Mouse (Mus musculus) lung, embryonic 15.5 days (tissue): ENCODE data around the gene Stac3. TPM values are rescaled to one million over a fixed set of nuclear protein-coding genes. Genes with fewer than 3 reads are reported as not detected.

Experiments used
- ATAC-seq: fragments of 200-750 bp; cut with Nextera tagmentation; 2 replicates; pipeline ENCODE4 v1.8.0; 2017; ENCODE audit warnings: moderate number of reproducible peaks, borderline replicate concordance; ENCODE audit not compliant: low FRiP score, low TSS enrichment; ENCODE audit errors: extremely low read depth
- H3K27ac ChIP-seq: fragments of 300-500 bp; sonication (generic); 2 replicates; pipeline ENCODE4 v1.5.1; 2015; ENCODE audit warnings: moderate library complexity, mild to moderate bottlenecking, inconsistent platforms
- H3K27me3 ChIP-seq: fragments of 300-500 bp; sonication (generic); 2 replicates; pipeline ENCODE4 v1.6.1; 2015; ENCODE audit warnings: inconsistent platforms
- H3K36me3 ChIP-seq: fragments of 300-500 bp; sonication (generic); 2 replicates; pipeline ENCODE4 v1.6.1; 2015; ENCODE audit warnings: inconsistent platforms
- H3K4me1 ChIP-seq: fragments of 300-500 bp; sonication (generic); 2 replicates; pipeline ENCODE4 v1.6.1; 2015; ENCODE audit warnings: inconsistent platforms
- H3K4me2 ChIP-seq: fragments of 300-500 bp; sonication (generic); 2 replicates; pipeline ENCODE4 v1.6.1; 2015; ENCODE audit warnings: inconsistent platforms, mild to moderate bottlenecking, moderate library complexity
- H3K4me3 ChIP-seq: fragments of 300-500 bp; sonication (generic); 2 replicates; pipeline ENCODE4 v1.5.1; 2015; ENCODE audit warnings: mild to moderate bottlenecking, inconsistent platforms
- H3K9ac ChIP-seq: fragments of 300-500 bp; sonication (generic); 2 replicates; pipeline ENCODE4 v1.6.1; 2015; ENCODE audit warnings: inconsistent platforms
- H3K9me3 ChIP-seq: fragments of 300-500 bp; sonication (generic); 2 replicates; pipeline ENCODE4 v1.6.1; 2016; ENCODE audit warnings: inconsistent platforms
- WGBS: fragments of 180-500 bp; shearing (Covaris S2); methylation state at CpG from one replicate; pipeline ENCODE4 v1.1.7; 2015; 5-methylcytosine and 5-hydroxymethylcytosine counted together
- polyA plus RNA-seq: library from polyadenylated mRNA; unstranded; fragments of >200 nt; fragmentation: Nextera tagmentation; extraction: Ambion mirVana; gene quantifications from 2 replicates; pipeline ENCODE4 v1.2.1, GENCODE M21; 2015

Gene Stac3
- polyA plus RNA-seq, 1 experiment from 2014 or later: 0.64 TPM

- H3K4me1 ChIP-seq: peaks cover 56% of the 10 kb centered on the region
- no peak overlapping the region for H3K9ac ChIP-seq
- H3K27me3 ChIP-seq: peaks cover 36% of the 10 kb centered on the region
- no peaks in the 10 kb centered on the region for H3K9me3 ChIP-seq
- no peak overlapping the region for H3K4me2 ChIP-seq
- peaks cover 35% of the 10 kb centered on the region for H3K36me3 ChIP-seq
- no peak for ATAC-seq
- no peak overlapping the region for H3K27ac ChIP-seq
- whole genome bisulfite sequencing: 90% methylated on average over 22 of the region's 22 CpGs
- no peak overlapping the region for H3K4me3 ChIP-seq
These were observed 16.5 kb downstream of the Stac3 start for GRCm38 (mm10) chr10:127517941-127518340.

- Histone ChIP-seq H3K4me3 (no peak overlapping the region), H3K4me1 (peaks cover 43% of the 10 kb centered on the region), H3K27me3 (peaks cover 36% of the 10 kb centered on the region), H3K9me3 (no peaks in the 10 kb centered on the region), H3K4me2 (no peak overlapping the region), H3K36me3 (peaks cover 35% of the 10 kb centered on the region), H3K9ac (no peak overlapping the region), H3K27ac (no peak overlapping the region)
- ATAC-seq: no peak
- 95% methylated on average over 26 of the region's 26 CpGs for WGBS
These were observed 17.7 kb downstream of the Stac3 start for GRCm38 (mm10) chr10:127519041-127519701.

- Histone ChIP-seq H3K36me3 (peaks cover 35% of the 10 kb centered on the region), H3K4me1 (peaks cover 34% of the 10 kb centered on the region), H3K4me3 (no peak overlapping the region), H3K9me3 (no peaks in the 10 kb centered on the region), H3K4me2 (no peak overlapping the region), H3K27ac (no peak overlapping the region), H3K27me3 (peaks cover 36% of the 10 kb centered on the region), H3K9ac (no peak overlapping the region)
- no peak for ATAC-seq
- 93% methylated on average over 37 of the region's 37 CpGs for WGBS
These were observed 18.6 kb downstream of the Stac3 start for GRCm38 (mm10) chr10:127519903-127520713.

DNA sequence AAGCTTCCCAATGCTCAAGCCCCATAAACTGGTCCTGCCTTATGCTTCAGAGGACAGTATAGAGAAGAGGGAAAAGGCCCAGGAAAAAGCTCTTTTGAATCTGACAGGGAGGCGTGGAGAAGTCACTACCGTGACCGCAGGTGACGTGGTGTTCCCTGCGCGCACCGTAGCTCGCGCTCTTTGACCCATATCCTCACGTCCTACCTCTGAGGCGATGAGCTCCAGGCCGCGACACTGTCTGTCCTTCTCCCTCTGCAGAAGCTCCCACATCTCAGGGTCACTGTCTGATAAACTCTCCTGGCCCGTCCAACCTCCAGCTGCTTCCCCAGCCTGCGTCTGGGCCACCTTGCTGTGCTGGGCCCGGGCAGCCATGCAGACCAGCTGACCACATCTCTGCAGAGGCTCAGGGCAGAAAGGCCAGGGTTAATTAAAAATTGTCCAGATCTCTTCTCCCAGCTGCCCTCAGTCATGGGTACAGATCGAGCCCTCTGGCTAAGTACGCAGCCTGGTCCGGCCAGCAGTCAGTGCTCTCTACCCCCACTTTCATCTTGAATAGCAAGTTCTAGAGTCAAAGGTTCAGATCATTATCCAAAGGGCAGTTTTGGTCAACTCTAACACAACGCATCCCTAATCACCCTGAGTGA is 19.4 kb downstream of the Stac3 start:
- H3K27ac ChIP-seq: no peak overlapping the region
- peaks cover 36% of the 10 kb centered on the region for H3K27me3 ChIP-seq
- 76% methylated on average over 20 of the region's 20 CpGs for WGBS
- peak overlapping the region; percentile 91 for H3K4me2 ChIP-seq
- H3K9me3 ChIP-seq: no peaks in the 10 kb centered on the region
- H3K9ac ChIP-seq: no peak overlapping the region
- peaks cover 35% of the 10 kb centered on the region for H3K36me3 ChIP-seq
- no peak for ATAC-seq
- H3K4me3 ChIP-seq: peak overlapping the region; percentile 66
- H3K4me1 ChIP-seq: peaks cover 34% of the 10 kb centered on the region

GRCm38 (mm10) chr10:127521611-127522080 is 20.2 kb downstream of the Stac3 start:
- no peaks in the 10 kb centered on the region for H3K9me3 ChIP-seq
- peaks cover 35% of the 10 kb centered on the region for H3K36me3 ChIP-seq
- H3K27me3 ChIP-seq: peaks cover 39% of the 10 kb centered on the region
- peak overlapping the region; percentile 66 for H3K4me3 ChIP-seq
- WGBS: 2% methylated on average over 12 of the region's 12 CpGs
- H3K27ac ChIP-seq: peak overlapping the region; percentile 24; the same call in 1 of the 2 replicates
- peak overlapping the region; percentile 62 for H3K9ac ChIP-seq
- no peak for ATAC-seq
- peak overlapping the region; percentile 91 for H3K4me2 ChIP-seq
- peaks cover 33% of the 10 kb centered on the region for H3K4me1 ChIP-seq

- peak within 1 kb of the TSS; percentile 66 for H3K4me3 ChIP-seq
- peak within 1 kb of the TSS; percentile 62 for H3K9ac ChIP-seq
- peaks cover 44% of the 10 kb centered on the region for H3K27me3 ChIP-seq
- peaks cover 32% of the 10 kb centered on the region for H3K4me1 ChIP-seq
- 0% methylated on average over 21 of the region's 21 CpGs for WGBS
- no peaks in the 10 kb centered on the region for H3K9me3 ChIP-seq
- H3K27ac ChIP-seq: peak within 1 kb of the TSS; percentile 24; the same call in 1 of the 2 replicates
- H3K36me3 ChIP-seq: peaks cover 35% of the 10 kb centered on the region
- H3K4me2 ChIP-seq: peak within 1 kb of the TSS; percentile 91
- peak; percentile 62; the same call in 1 of the 2 replicates for ATAC-seq
These were observed 20.6 kb downstream of the Stac3 start, which contains the start of gene Shmt2 for GRCm38 (mm10) chr10:127522088-127522581. Shmt2 (minus strand) TSS chr10:127522444.

- no peak for ATAC-seq
- Histone ChIP-seq H3K4me2 (no peak overlapping the region), H3K36me3 (peaks cover 11% of the 10 kb centered on the region), H3K27ac (no peak overlapping the region), H3K4me3 (no peak overlapping the region), H3K9ac (no peak overlapping the region), H3K4me1 (peaks cover 33% of the 10 kb centered on the region), H3K9me3 (no peaks in the 10 kb centered on the region), H3K27me3 (peaks cover 70% of the 10 kb centered on the region)
- 4% methylated on average over 23 of the region's 23 CpGs for WGBS
These were observed 23.3 kb downstream of the Stac3 start for GRCm38 (mm10) chr10:127524646-127525255.

- H3K9ac ChIP-seq: no peak overlapping the region
- ATAC-seq: no peak
- H3K27ac ChIP-seq: no peak overlapping the region
- no peaks in the 10 kb centered on the region for H3K36me3 ChIP-seq
- peaks cover 33% of the 10 kb centered on the region for H3K4me1 ChIP-seq
- H3K27me3 ChIP-seq: peaks cover 83% of the 10 kb centered on the region
- peak overlapping the region; percentile 56 for H3K4me2 ChIP-seq
- H3K9me3 ChIP-seq: no peaks in the 10 kb centered on the region
- 1% methylated on average over 26 of the region's 26 CpGs for WGBS
- H3K4me3 ChIP-seq: peak overlapping the region; percentile 27
These were observed 24.6 kb downstream of the Stac3 start for GRCm38 (mm10) chr10:127526048-127526447.

DNA sequence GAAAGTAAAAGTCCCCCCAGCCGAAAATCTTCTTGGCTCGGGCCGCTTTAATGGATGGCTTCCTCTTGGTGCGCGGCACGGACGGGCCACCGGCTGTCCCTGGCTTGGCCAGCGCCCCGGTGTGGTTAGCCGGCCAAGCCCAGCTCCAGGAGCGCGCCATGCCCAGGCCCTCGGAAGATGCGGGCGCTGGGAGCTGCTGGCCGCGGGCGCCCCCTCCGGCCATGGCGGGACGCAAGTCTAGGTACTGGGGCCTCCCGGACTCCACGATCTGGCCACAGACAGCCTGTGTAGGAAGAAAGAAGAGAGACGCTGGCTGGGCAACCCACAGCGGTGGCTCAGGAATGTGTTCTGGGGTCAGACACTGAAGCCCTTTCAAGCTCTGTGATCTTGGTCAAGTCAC is 25.2 kb downstream of the Stac3 start:
- no peaks in the 10 kb centered on the region for H3K9me3 ChIP-seq
- H3K4me2 ChIP-seq: peak overlapping the region; percentile 56
- H3K27ac ChIP-seq: no peak overlapping the region
- H3K27me3 ChIP-seq: peaks cover 89% of the 10 kb centered on the region
- WGBS: under 1% methylated on average over 26 of the region's 26 CpGs
- H3K4me1 ChIP-seq: peaks cover 27% of the 10 kb centered on the region
- H3K36me3 ChIP-seq: no peaks in the 10 kb centered on the region
- ATAC-seq: 0 out of 2 replicates have a peak, but pooled peaks have one; percentile 26
- peak overlapping the region; percentile 27 for H3K4me3 ChIP-seq
- no peak overlapping the region for H3K9ac ChIP-seq

- ATAC-seq: no peak
- H3K9me3 ChIP-seq: no peaks in the 10 kb centered on the region
These were observed 26.0 kb downstream of the Stac3 start for GRCm38 (mm10) chr10:127527481-127527880.

DNA sequence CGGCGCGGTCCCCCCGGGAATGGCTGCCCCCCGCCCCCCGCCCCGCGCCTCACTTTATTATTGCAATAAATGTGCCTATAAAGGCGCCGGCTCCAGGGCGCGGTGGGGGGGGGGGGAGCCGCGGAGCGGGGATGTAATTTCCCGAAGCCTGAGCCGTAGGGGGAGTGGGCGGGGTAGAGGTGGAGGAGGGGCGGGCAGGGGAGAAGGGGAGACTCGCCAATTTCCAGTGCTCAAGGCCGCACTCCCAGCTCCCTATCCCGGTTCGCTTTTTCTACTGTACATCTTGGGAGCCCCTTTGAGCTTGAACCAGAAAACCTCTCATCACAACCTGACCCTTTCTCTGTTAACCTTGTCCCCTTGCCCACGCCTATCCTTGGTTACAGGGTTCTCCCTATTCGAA is 29.5 kb downstream of the Stac3 start:
- H3K4me1 ChIP-seq: peaks cover 37% of the 10 kb centered on the region
- H3K9ac ChIP-seq: no peak overlapping the region
- peaks cover 100% of the 10 kb centered on the region for H3K27me3 ChIP-seq
- no peak overlapping the region for H3K4me2 ChIP-seq
- H3K27ac ChIP-seq: no peak overlapping the region
- H3K9me3 ChIP-seq: no peaks in the 10 kb centered on the region
- no peak for ATAC-seq
- no peak overlapping the region for H3K4me3 ChIP-seq
- 2% methylated on average over 20 of the region's 25 CpGs for WGBS
- H3K36me3 ChIP-seq: no peaks in the 10 kb centered on the region

More at GRCm38 (mm10) chr10:127527481-127527880, 26.0 kb downstream of the Stac3 start:
- Histone ChIP-seq H3K4me3 (no peak overlapping the region), H3K27ac (no peak overlapping the region), H3K9ac (no peak overlapping the region), H3K4me1 (peaks cover 25% of the 10 kb centered on the region), H3K4me2 (no peak overlapping the region), H3K27me3 (peaks cover 97% of the 10 kb centered on the region), H3K36me3 (no peaks in the 10 kb centered on the region)
- 3% methylated on average over 17 of the region's 17 CpGs for WGBS
